Mouse (Mus musculus): ENCODE measurements around the gene Gm17535.
"Not testable (repeated sequence)": the region's sequence is repeated elsewhere in the genome, so short reads cannot be mapped to it uniquely, and the experiment has no call there.

DNA sequence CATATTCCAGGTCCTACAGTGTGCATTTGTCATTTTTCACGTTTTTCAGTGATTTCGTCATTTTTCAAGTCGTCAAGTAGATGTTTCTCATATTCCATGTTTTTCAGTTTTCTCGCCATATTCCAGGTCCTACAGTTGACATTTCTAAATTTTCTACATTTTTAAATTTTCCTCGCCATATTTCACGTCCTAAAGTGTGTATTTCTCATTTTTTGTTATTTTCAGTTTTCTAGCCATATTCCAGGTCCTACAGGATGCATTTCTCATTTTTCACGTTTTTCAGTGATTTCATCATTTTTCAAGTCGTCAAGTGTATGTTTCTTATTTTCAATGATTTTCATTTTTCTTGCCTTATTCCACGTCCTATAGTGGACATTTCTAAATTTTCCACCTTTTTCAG is 7.7 kb upstream of the Gm17535 start:
- TF ChIP-seq CTCF (IDR thresholded peaks at IDR 0.05; ENCODE audit: control insufficient read depth, insufficient read depth, insufficient read length); MYOD1 (IDR thresholded peaks at IDR 0.05; ENCODE audit: control insufficient read depth, insufficient read length, low read depth); CEBPB (IDR thresholded peaks at IDR 0.05; ENCODE audit: low read depth); USF1 (IDR thresholded peaks at IDR 0.05; ENCODE audit: low read depth); MAX (IDR thresholded peaks at IDR 0.05); MYOG (IDR thresholded peaks at IDR 0.05; ENCODE audit: control insufficient read depth, extremely low read depth, insufficient read length): not testable (repeated sequence)
